Mouse (Mus musculus) kidney, adult 2 months (tissue): Measurements from ENCODE around the gene Lrrc46.

ENCODE experiments used
- CTCF ChIP-seq: fragments of 200-500 bp; conservative IDR thresholded peaks from 2 replicates; pipeline ENCODE4 v1.5.1; 2011; ENCODE audit warnings: low read depth, mild to moderate bottlenecking, control low read depth, low read length, moderate library complexity, mixed read lengths; ENCODE audit not compliant: insufficient read depth, insufficient read length
- POLR2A ChIP-seq: fragments of 200-500 bp; IDR thresholded peaks from one replicate; pipeline ENCODE4 v1.6.1; 2011; ENCODE audit warnings: low read depth, low read length, control low read depth

GRCm38 (mm10) chr11:97009198-97009790, 31.9 kb downstream of the Lrrc46 start:
- no peak for TF ChIP-seq POLR2A
- no peak for TF ChIP-seq CTCF
